Mouse (Mus musculus) midbrain, embryonic 11.5 days (tissue): Measurements from ENCODE around the gene Polr3g. TPM values are rescaled to one million over a fixed set of nuclear protein-coding genes. Genes with fewer than 3 reads are reported as not detected.
"Not testable (repeated sequence)": the region's sequence is repeated elsewhere in the genome, so short reads cannot be mapped to it uniquely, and the experiment has no call there.

Experiments
- ATAC-seq: fragments of 200-750 bp; cut with Nextera tagmentation; 2 replicates; pipeline ENCODE4 v1.8.0; 2017; ENCODE audit warnings: moderate TSS enrichment, moderate library complexity; ENCODE audit not compliant: low FRiP score
- DNase-seq: peaks from one replicate; pipeline ENCODE4 v3.0.0; 2015; ENCODE audit warnings: low spot score; ENCODE audit errors: missing footprints
- H3K27ac ChIP-seq: fragments of 300-500 bp; sonication (generic); 2 replicates; pipeline ENCODE4 v1.5.1; 2014; ENCODE audit warnings: low read depth, low read length
- H3K27me3 ChIP-seq: fragments of 300-500 bp; sonication (generic); 2 replicates; pipeline ENCODE4 v1.6.1; 2014; ENCODE audit warnings: mild to moderate bottlenecking, low read length, moderate library complexity, mixed read lengths; ENCODE audit not compliant: control insufficient read depth, insufficient read depth
- H3K36me3 ChIP-seq: fragments of 300-500 bp; sonication (generic); 2 replicates; pipeline ENCODE4 v1.6.1; 2014; ENCODE audit warnings: mild to moderate bottlenecking, low read length, moderate library complexity, mixed read lengths; ENCODE audit not compliant: control insufficient read depth, insufficient read depth
- H3K4me1 ChIP-seq: fragments of 300-500 bp; sonication (generic); 2 replicates; pipeline ENCODE4 v1.6.1; 2014; ENCODE audit warnings: low read length; ENCODE audit not compliant: control insufficient read depth, insufficient read depth
- H3K4me2 ChIP-seq: fragments of 300-500 bp; sonication (generic); 2 replicates; pipeline ENCODE4 v1.6.1; 2014; ENCODE audit warnings: mild to moderate bottlenecking, moderate library complexity
- H3K4me3 ChIP-seq: fragments of 300-500 bp; sonication (generic); 2 replicates; pipeline ENCODE4 v1.5.1; 2014; ENCODE audit warnings: low read depth, low read length
- H3K9ac ChIP-seq: fragments of 300-500 bp; sonication (generic); 2 replicates; pipeline ENCODE4 v1.6.1; 2014; ENCODE audit warnings: low read length
- H3K9me3 ChIP-seq: fragments of 300-500 bp; sonication (generic); 2 replicates; pipeline ENCODE4 v1.6.1; 2016; ENCODE audit warnings: low read length; ENCODE audit not compliant: control insufficient read depth
- WGBS: fragments of 180-500 bp; shearing (Covaris S2); extraction: QIAGEN DNeasy Blood & Tissue Kit; methylation state at CpG from one replicate; pipeline ENCODE4 v1.1.7; 2014; 5-methylcytosine and 5-hydroxymethylcytosine counted together
- polyA plus RNA-seq: library from polyadenylated mRNA; unstranded; fragments of >200 nt; fragmentation: Nextera tagmentation; extraction: Ambion mirVana; gene quantifications from 2 replicates; pipeline ENCODE4 v1.2.1, GENCODE M21; 2014

Gene Polr3g
- polyA plus RNA-seq, 1 experiment from 2014 or later, result 16.7 TPM

DNA sequence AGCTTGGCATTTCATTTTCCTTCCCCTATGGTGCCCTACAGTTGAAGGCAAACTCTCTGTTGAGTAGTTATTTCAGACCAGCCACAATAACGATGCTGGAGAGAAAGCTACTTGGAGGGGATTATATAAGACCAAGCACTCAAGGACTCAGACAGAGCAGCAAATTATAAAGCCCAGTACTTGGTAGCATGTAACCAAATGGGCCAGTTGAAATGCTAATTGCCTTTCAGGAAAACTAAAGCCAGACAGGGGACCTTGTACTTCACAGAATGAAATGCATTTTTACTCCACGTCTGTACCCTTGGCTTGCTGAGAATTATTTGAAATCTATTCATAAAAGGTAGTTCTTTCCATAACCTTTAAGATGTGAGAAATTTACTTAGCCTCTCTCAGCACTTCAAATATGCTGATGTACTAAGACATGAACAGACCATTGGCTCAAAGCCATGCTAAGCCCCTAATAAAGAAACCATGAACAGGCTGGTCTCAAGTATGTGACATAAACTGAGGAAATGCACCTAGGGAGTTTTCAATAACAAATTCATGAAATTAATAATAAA, 82.1 kb downstream of the Polr3g start:
- Histone ChIP-seq H3K4me3 (no peak overlapping the region), H3K9ac (no peak overlapping the region), H3K27ac (peak overlapping the region; percentile 60; the same call in 1 of the 2 replicates), H3K4me2 (peak overlapping the region; percentile 30; the same call in 1 of the 2 replicates), H3K27me3 (no peaks in the 10 kb centered on the region), H3K4me1 (peaks cover 39% of the 10 kb centered on the region), H3K9me3 (no peaks in the 10 kb centered on the region), H3K36me3 (no peaks in the 10 kb centered on the region)
- DNase-seq (peak; percentile 88), ATAC-seq (no peak)
- WGBS, result 16% methylated on average over 2 of the region's 2 CpGs

DNA sequence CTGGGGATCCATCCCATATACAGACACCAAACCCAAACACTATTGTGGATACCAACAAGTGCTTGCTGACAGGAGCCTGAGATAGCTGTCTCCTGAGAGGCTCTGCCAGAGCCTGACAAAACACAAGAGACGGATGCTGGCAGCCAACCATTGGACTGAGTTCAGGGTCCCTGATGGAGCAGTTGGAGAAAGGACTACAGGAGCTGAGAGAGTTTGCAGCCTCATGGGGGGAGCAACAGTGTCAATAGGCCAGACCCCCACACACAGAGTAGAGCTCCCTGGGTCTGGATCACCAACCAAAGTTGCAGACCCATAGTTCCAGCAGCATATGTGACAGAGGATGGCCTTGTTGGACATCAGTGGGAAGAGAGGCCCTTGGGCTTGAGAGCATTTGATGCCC, 83.0 kb downstream of the Polr3g start:
- not testable (repeated sequence) for ATAC-seq, H3K4me3 ChIP-seq, H3K27me3 ChIP-seq, H3K27ac ChIP-seq, H3K36me3 ChIP-seq, H3K9ac ChIP-seq, H3K9me3 ChIP-seq
- peak overlapping the region; percentile 3 for H3K4me2 ChIP-seq
- peak; percentile 75 for DNase-seq
- WGBS, result 71% methylated on average over 1 of the region's 1 CpGs
- H3K4me1 ChIP-seq, result peaks cover 39% of the 10 kb centered on the region

Other genes with a start within 250 kb of the Polr3g start
- 43.1 and 45.2 TPM in 2 replicates for gene Adgrv1, start 77.9 kb downstream of the Polr3g start, polyA plus RNA-seq
- 30.5 and 34.1 TPM in 2 replicates for gene Lysmd3, start 53.4 kb downstream of the Polr3g start, polyA plus RNA-seq
- gene Mblac2, start 328 bp upstream of the Polr3g start, polyA plus RNA-seq, result 5.9 and 7.8 TPM in 2 replicates
- 279 and 302 TPM in 2 replicates for gene Cetn3, start 72.1 kb upstream of the Polr3g start, polyA plus RNA-seq